Mouse (Mus musculus) Muller cell, postnatal 12 days (primary cell): ENCODE measurements around the gene Sh3yl1.

ENCODE experiments used
- DNase-seq: peaks from one replicate; pipeline ENCODE4 v3.0.0-alpha.2; 2015; ENCODE audit errors: inconsistent ontology term

Gene Sh3yl1

DNA sequence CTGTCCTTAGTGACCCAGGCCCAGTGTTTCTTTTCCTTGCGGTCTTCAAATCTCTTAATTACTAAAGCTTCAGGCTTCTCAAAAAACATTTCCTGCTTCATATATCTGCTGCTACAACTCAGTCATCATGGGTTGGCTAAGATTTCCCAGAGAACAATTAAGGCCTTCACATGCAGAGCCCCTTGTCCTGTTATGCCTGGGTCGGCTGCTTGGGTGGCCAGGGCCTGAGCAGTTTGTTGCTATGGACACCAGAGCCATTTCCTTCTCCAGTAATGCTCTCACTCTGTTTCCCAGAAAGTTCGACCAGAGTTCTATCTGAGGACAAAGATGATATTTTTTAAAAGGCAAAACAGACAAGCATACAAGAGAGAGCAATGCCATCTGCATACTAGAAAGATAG lies 32.7 kb downstream of the Sh3yl1 start:
- no peak for DNase-seq

GRCm38 (mm10) chr12:30970700-30971099 lies 59.2 kb downstream of the Sh3yl1 start:
- DNase-seq = no peak

DNA sequence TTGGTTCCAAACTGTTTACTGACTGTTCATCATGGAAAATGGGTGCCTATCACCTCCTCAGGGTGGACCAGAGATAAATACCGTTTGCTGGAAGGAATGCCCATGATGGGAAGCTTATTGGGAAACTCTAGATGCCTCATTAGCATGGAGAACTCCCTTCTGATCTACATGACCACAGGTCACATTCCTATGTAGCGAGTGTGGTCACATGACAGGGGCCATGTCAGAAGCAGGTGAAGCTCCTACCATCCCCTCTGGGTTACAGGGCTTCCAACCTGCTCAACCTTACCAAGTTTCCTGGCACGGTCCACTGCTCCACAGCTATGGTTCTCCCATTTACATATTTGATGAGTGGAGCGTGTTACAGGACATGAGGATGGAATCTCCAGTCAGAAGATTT lies 92.3 kb downstream of the Sh3yl1 start:
- DNase-seq = no peak

DNA sequence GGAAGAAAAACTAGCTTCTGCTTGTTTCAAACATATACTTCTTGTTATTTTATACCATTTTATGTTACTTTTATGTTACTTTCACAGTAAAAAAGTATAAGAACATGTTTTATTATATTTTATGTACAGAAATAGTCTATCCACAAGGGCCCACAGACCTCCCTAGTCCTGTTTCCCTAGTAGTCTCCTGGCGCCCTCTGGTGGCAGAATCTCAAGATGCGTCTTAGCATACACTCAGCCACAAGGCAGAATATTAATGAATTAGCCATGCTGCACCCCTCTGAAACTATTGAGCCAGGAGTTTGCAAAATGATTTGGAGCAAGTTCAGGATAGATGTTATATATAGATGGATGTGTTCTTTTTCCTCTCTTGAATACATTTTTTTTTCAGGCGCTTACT lies 93.5 kb downstream of the Sh3yl1 start:
- DNase-seq = peak; percentile 24

- DNase-seq = peak; percentile 19
These were observed 96.7 kb downstream of the Sh3yl1 start for GRCm38 (mm10) chr12:31008171-31008570.
